Mouse (Mus musculus) liver, adult 2 months (tissue): ENCODE measurements around the gene Fam178b.

ENCODE experiments used
- CTCF ChIP-seq: fragments of 200-500 bp; IDR thresholded peaks from 2 replicates; pipeline ENCODE4 v1.5.1; 2011; ENCODE audit warnings: low read depth, low read length, control low read depth
- POLR2A ChIP-seq: fragments of 200-500 bp; IDR thresholded peaks from 2 replicates; pipeline ENCODE4 v1.6.1; 2011; ENCODE audit warnings: low read length, control low read depth; ENCODE audit not compliant: insufficient read depth; ENCODE audit errors: extremely low read depth

DNA sequence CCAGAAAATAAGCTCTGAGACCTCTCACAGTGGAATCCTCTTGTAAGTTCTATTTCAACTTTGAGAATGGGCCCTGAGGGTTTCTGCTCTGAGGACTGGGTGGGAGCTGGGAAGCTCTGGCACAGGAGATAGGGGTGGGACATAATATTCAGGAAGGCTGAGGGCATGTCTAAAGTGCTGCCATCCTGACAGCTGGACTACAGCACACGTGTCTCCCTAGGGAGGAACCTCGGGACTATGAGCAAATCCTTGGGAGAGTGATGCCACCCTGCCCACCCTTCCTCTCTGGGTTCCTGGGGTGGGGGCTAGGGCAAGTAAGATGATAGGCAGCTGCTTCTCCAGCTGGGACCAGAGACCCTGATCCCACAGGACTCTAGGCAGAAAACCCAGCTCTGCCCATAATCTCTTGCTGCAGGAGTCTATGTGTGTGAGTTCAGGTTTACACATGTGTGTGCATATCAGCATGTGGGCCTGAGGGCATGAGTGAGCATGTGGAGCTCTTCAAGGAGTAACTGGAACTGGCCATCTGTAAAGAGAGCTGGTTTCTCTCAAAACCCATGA, 110.8 kb downstream of the Fam178b start:
- TF ChIP-seq CTCF (no peak), POLR2A (no peak)
